Mouse (Mus musculus): ENCODE data around the gene Cenpe.

- no peak for TF ChIP-seq CTCF (IDR thresholded peaks at IDR 0.05; ENCODE audit: extremely low read depth, insufficient read depth, insufficient read length, insufficient replicate concordance)
- TF ChIP-seq POLR2A (IDR thresholded peaks at IDR 0.05; ENCODE audit: low read depth, low read length), result no peak
Measured at GRCm38 (mm10) chr3:135315720-135316425, 103.5 kb downstream of the Cenpe start.
